Mouse (Mus musculus) gastrocnemius, postnatal 36 days (tissue): ENCODE results near the gene Mei1. TPM values are rescaled to one million over a fixed set of nuclear protein-coding genes. Genes with fewer than 3 reads are reported as not detected.

Experiments used
- DNase-seq, 2 experiments: peaks; one replicate each; pipeline ENCODE4 v3.0.0; 2022
- intact Hi-C: fragments of 180-260 bp; cut with DNase I; formaldehyde crosslinking; loops from one replicate; pipeline ENCODE4 v1.15.1; 2025
- long read RNA-seq, 2 experiments: library from polyadenylated mRNA; stranded (forward); transcript quantifications; one replicate each; pipeline ENCODE4 v2.0.0; 2021
- total RNA-seq, 2 experiments: library from RNA; stranded (reverse); gene quantifications; 2 replicates each; pipeline ENCODE4 v1.2.3; 2021

Gene Mei1
- total RNA-seq: under 1 TPM; 0.08 to 0.15 TPM
- long read RNA-seq, experiment 1: 0 reads
- long read RNA-seq, experiment 2: 0 reads

DNA sequence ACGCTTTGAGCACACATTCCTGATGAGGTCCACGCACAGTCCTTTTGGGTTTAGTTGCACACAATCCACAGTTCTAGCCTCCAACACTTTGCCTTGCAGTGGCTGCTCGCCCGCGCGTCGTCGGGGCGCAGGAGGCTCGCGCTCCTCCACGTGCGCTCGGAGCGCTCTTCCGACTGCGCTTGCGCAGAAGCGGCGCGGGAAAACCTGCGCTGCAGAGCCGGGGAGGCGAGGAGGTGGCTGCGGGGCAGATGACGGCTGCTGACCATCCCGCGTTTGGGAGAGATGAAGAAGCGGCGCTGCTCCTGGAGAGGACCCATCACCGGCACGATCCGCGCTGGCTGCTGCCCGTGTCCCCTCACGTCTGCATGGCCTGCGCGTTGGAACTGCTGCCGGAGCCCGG, at the start of gene Mei1:
Gene Mei1 (plus strand): TSS at position 99 of the 400 bp plus-strand sequence.
- intact Hi-C loops: loop anchor here (2.0 kb wide), 1 partner anchor 37 kb away; no protein-coding TSS in a partner anchor
- DNase-seq: no peak

DNA sequence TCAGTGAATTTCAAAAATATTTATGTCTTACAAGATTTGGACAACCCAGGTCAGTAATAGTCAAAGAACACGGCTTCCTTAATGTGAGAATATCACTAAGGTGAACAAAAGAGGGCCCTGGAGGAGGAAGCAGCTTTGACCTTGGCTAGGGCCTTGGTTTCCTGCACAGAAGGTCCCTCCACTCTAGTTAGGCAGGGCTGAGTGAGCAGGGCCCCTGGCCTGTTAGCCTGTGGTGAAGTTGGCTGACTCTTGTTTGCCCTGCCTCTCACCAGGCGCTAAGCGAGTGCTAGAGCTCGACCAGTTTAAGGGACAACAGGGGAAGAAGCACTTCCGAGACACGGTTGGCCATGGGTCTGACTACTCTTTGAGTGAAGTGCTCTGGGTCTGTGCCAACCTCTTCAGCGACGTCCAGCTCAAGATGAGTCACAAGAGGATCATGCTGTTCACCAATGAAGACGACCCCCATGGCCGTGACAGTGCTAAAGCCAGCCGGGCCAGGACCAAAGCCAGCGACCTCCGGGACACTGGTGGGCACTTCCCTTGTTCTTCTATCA, 47.2 kb upstream of the Mei1 start:
- DNase-seq: no peak
- intact Hi-C loops: no loop called here

DNA sequence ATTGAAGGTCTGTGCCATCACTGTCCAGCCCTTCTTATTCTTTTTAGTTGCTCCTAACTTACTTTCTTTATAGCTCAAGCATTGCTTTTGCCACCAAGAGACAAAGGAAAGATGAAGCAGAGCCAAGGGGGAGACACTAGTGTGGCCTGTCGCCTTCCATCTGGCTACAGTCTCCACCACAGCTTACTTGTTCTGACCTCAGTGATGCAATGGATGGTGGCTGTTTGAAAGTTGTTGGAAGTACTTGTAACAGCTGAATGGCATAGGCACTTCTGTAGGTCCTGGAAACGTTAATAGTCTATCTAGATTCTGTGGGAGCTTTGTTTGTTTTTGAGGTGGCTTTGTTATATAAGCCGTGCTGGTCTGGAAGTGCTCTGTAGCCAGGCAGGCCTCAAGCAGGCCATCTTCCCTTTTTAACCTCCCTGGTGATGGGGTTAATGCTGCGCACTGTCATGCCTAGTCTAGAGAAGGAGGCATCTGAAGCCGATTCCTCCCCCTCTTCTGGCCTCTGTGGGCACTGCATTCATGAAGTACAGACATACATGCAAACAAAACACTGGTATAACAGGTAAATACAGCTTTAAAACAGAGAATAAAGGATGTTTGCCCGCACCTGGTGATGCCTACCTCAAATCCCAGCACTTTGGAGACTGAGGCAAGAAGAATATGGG, 45.7 kb upstream of the Mei1 start:
- DNase-seq: no peak
- intact Hi-C loops: no loop called here

DNA sequence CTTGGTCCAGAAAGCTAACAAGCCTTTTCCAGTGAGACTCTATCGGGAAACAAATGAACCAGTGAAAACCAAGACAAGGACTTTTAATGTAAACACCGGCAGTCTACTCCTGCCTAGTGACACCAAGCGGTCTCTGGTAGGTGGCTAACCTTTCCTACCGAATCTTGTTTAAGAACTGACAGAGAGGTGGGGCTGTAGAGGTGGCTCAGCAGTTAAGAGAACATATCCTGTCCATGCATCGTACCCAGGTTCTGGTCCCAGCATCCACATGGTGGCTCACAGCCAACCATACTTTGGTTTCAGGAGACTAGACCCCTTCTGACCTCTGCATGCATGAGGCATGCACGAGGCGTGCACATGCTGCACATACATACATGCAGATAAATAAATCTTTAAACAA, 42.5 kb upstream of the Mei1 start:
- intact Hi-C loops: no loop called here

DNA sequence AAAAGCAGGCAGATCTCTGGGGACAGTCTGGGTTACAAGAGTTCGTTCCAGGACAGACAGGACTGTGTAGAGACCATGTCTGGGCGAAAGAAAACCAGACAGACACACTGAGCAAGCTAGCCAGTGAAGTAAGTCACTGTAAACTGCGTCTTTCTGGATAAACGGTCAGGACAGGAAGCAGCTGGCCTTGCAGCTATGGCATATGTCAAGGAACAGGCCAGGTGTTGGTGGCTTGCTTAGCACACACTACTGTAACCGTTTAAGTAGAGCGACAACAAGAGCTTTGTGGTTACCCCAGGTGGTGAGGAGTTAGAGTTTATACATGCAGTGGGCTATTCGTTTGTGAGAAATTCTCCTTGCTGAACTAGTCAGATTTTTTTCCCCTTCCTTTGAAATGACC, 42.1 kb upstream of the Mei1 start:
- intact Hi-C loops: no loop called here
- no peak for DNase-seq

More for the DNA sequence above, 42.5 kb upstream of the Mei1 start:
- no peak for DNase-seq

DNA sequence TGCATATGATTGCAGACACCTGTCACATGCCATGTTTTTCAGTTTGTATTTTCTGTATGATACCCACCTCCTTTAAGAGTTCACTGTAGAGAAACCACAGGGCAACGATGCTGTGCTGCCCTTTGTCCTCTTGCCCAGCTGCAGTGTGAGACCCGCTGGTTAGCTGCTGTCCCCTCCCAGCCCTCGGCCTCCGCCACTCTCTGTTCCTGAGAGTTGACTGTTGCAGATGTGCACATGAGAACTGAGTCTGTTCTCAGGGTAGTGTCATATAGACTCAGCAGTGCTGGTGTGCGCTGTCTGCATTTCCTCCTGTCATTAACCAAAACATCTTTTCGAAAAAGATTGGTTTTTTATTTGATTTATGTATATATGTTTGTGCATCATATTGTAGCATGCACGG, 37.4 kb upstream of the Mei1 start:
- intact Hi-C loops: no loop called here
- DNase-seq: no peak

DNA sequence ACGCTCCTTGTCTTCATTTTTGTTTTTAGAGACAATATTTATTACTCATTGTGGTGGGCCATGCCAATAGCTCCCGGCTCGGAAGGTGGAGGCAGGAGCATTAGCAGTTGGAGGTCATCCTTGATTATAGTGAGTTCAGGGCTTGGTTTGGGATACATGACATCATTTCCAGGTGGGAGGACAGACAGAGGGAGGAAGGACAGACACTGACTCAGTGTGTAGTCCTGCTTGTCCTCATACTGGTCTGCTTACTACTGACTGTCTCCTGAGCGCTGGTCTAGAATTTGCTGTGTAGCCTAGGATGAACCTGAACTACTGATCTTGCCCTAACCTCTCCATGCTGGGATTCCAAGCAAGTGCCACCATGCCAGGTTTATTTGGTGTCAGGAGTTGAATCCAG, 36.0 kb upstream of the Mei1 start, which contains the start of gene Desi1:
Gene Desi1 (minus strand): TSS at position 101 of the 400 bp plus-strand sequence.
- intact Hi-C loops: no loop called here

DNA sequence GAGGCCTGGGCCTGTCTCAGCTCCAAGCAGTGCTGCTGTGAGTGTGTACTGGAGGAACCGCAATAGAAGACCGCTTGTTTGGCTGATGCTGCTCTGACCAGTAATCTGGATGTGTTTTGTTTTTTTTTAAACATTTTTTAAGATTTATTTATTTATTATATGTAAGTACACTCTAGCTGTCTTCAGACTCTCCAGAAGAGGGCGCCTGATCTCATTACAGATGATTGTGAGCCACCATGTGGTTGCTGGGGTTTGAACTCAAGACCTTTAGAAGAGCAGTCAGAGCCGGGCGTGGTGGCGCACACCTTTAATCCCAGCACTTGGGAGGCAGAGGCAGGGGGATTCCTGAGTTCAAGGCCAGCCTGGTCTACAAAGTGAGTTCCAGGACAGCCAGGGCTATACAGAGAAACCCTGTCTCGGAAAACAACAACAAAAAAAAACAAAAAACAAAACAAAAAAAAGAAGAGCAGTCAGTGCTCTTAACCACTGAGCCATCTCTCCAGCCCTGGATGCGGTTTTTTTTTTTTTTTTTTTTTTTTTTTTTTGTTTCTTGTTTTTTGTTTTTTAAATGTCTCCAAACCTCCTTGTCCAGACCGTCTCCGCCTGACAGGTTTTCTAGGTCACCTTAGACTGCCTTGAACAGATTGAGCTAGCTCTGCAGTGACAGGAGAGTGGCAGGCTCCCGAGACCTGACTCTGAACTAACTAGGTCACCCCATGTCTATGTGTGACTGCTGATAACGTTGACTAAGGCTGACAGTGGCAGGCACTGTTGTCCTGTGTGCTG, 33.7 kb upstream of the Mei1 start:
- no peak for DNase-seq
- intact Hi-C loops: no loop called here

More for the DNA sequence above, 36.0 kb upstream of the Mei1 start, which contains the start of gene Desi1:
- no peak for DNase-seq

DNA sequence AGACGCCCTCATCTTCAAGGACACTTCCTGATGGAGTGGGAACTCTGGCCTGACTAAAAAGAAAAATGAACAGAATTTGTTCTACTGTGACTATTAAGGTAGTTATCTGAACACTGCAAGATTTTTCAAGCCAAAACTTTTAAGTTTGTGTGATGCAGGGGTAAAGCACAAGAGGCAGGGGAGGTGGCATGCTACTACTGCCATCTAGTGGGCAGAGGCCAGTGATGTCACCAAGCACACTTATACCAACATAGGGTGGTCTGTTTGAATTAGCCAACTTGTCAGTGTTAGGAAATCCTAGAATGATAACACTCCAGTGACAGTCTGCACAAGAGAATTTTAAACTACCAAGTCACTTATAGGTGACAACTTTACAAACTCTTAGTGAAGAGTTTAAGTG, 29.1 kb upstream of the Mei1 start:
- DNase-seq: no peak
- intact Hi-C loops: no loop called here

DNA sequence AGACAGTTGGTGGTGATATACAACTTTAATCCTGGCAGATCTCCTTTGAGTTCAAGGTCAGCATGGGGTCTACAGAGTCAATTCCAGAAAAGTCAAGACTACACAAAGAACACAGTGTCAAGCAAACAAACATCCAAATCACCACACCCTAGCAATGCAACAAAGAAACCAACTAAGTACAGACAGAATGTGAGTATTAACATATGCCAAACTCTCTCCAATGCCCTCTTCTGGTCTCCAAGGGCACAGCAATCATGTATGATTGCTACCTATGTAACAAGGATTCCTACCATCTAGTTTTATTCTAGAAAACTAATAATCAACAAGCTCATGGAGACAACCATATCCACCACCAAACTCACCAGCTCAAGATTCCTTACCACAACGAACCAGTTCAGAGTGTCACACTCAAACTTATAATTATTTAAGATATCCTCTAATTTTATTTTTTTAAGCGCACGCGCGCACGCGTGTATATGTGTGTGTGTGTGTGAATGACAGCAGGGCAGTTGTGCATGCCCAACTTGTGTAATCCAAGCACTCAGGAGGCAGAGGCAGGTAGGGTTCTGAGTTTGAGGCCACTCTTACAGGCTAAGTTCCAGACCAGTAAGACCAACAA, 25.5 kb upstream of the Mei1 start:
- intact Hi-C loops: no loop called here
- no peak for DNase-seq

DNA sequence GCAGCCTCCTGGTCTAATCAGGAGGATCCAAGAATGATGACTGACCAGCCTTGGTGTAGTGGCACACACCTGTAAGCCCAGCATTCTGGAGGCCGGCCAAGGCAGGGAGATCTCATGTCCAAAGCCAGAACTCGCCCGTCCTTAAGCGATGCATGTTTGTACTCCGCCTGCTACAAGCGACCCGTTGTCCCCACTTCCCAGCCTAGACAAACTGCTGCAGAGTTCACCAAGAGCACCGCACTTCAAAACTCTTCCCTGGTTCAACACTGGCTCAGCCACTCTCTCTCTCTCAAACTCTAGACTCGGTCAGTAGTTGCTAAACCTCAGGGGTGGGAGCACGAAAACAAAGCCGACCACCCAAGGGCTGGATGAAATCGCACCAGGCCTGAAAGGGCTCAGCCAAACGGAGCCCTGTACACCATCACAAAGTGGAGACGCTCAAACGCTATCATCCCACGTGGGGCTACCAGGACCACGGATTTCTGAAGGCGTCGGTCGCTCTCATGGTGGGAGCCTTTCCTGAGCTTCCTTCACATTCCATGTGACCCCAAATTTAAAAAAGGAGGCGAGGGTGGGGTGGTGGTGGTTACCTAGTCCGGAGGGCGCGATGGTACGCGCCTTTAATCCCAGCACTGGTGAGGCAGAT, 23.4 kb upstream of the Mei1 start:
- DNase-seq: no peak
- intact Hi-C loops: no loop called here

DNA sequence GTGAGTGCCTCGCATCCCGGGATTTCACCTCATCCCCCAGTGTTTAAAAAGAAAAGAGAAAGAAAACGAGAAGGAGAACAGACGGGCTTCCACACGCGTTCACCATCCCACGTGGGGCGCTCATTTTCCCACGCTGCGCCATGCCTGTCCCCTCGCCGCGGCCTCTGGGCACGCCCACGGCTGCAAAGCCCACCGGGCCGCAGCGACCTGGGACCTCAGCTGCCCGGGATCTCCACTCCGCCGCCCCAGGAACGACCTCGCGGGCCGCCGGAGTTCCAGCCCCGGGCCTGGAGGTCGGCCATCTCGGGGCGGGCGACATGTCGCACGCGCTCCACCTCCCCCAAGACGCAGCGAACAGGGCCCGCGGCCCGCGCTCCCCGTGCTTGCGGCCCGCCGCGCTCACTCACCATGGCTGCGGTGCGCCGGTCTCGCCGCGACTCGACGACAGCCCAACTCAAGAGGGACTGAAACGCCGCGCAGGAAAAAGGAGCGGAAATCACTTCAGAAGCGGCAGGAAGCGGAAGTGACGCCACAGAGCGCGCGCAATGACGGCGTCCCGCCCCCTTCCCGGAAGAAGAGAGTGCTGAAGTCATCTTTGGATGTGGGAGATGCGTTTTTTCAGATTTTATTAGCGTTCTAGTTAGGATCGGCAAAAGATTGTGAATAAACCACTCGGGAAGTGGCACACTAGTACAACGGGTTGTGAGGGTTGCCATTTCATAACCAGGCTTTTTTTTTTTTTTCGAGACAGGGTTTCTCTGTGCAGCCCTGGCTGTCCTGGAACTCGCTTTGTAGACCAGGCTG, 22.5 kb upstream of the Mei1 start, which contains the start of gene Snu13:
Gene Snu13 (minus strand): TSS at position 519 of the 804 bp plus-strand sequence.
- intact Hi-C loops: no loop called here
- peak; percentile 84 to 88 for DNase-seq

DNA sequence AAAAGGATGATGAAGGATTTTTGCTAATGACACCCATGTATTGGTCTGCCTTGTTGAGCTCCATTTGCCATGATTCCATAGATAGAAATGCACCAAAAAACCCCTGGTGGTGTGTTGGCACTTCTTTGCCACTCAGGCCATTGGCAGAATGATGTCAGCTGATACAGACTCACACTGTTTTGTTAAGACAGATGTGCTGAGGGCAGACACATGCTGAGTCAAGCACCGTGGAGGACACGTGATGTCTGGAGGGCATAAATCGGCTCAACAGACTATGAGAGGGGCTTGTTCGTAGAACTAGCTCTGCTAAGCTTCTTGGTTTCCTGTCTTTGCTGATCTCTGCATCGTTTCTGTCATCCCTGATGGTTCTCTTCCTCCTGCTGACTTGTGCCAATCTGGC, 17.3 kb upstream of the Mei1 start:
- DNase-seq: no peak
- intact Hi-C loops: no loop called here

DNA sequence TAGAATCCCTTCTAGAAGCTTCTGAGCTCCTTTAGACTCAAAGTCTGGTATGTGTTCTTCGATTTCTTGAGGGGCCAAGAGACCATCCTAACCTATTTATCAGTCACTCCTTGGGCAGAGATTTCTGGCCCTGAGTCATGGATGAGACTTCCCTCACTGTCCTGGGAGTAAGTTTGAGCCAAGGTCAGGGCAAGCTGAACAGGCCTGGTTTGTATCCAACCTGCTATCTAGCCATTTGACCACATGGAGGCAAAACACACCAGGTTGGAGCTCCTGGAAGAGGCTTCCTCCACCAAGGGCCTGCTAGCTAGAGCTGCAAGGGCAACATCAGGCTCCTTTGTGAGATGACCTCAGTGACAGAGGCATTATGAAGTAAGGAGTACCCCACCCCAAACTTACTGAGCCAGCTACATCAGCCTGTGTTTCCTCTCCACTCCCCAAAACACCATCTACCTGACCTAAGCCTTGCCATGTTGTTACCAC, 11.0 kb upstream of the Mei1 start, which contains the start of gene 4930407I10Rik:
Gene 4930407I10Rik (plus strand): TSS at position 433 of the 483 bp plus-strand sequence.
- intact Hi-C loops: no loop called here

DNA sequence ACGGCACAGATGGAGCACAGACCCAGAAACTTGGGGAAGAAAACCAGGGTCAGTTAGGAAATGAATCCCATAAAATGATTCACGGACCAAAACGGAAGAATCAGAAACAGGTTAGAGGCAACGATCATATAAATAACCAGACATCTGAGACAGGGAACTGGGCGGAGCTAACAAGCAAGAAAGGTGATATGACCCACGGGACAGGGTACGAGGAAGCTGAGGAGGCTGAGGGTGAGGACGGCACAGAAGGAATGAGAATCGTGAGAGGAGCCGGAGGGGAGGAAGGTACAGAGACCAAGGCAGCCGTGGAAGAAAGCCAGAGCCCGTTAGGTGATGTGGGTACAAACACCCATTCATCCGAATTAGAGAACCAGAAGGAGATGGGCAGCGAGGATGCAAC, 5.9 kb upstream of the Mei1 start:
- DNase-seq: no peak
- intact Hi-C loops: no loop called here

More for the DNA sequence above, 11.0 kb upstream of the Mei1 start, which contains the start of gene 4930407I10Rik:
- no peak for DNase-seq

DNA sequence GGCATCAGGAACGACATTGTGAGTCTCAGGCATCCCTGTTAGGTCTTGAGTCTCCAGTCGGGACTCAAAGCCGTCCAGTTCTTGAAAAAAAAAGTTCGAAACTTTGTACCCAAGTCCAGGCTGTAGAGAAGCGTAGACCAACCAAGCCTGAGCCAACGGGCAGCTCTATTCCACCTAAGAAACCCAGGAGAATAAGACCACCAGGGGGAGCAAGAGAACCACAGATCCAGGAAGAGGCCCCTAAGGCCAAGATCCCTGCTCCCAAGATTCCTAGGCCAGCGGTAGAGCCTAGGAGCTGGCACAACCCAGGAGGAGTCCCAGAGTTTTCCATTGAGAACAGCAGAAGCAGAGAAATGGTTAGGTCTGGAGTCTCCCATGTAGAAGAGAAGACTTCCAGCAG, 4.3 kb upstream of the Mei1 start:
- DNase-seq: peak in 1 of 2 experiments; percentile 70
- intact Hi-C loops: loop anchor here (1.0 kb wide), 1 partner anchor 171 kb away; no protein-coding TSS in a partner anchor

DNA sequence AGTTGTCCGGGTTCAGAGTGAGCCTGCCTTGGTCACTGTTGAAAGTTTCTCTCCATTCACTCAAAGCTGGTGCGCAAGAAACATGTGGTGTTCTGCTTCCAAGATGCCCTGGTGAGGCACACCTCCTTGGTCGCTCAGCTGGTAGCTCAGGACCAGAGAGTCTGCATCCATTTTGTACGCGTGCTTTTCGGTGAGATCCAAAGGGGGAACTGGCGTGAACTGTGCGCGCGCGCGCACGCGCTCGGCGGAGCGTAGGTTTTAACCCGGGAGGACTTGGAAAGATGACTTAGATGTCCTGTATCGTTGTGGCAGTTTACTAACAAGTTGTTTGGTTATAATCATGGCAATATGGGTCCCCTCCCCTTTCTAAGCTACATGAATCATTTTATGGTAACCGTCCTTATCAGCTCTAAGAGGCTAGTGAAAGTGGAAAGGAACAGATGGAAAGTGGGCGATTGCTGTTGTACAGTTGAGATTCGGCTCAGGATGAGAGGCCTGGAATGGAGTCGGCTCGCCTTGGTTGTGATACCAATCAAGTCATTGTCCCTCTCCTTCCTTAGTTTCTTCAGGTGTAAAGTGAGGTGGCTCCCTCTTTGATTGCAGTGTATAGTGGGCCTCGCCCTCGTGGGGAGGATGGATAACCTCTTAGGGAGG, 2.1 kb downstream of the Mei1 start:
- DNase-seq: no peak
- intact Hi-C loops: no loop called here

DNA sequence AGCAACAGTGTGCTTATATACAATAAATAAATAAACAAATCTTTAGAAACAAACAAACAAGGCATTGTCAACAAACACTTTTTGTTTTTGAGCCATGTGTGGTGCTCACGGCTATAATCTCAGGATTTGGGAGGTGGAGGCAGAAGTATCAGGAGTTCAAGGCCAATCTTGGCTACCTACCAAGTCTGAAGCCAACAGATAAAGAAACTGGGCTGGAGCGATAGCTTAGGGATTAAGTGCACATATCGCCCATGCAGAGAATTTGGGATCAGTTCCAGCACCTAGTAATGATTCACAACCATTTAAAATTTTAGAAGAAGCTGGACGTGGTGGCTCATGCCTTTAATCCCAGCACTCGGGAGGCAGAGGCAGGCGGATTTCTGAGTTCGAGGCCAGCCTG, 3.7 kb downstream of the Mei1 start:
- intact Hi-C loops: no loop called here
- DNase-seq: no peak

DNA sequence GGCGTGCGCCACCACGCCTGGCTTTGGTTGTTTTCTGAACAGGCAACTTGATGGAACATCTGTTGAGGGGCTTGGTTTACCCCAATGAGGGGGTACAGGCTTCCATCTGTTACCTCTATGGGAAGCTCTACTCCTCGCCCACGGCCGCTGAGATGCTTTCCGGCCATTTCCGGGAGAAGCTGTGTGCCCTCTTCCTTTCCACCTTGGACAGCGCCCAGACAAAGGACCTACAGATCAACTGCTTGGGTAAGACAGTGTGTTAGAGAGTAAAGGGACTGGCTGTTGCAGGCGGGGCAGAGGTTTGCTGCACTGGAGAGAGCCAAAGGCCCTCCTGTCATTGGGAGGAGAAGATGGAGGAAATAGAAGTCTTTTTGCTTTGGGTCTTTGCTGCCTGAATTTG, 10.1 kb downstream of the Mei1 start:
- intact Hi-C loops: loop anchor here (5.0 kb wide), 2 partner anchors 37 to 157 kb away; no protein-coding TSS in a partner anchor

More for the DNA sequence above, 10.1 kb downstream of the Mei1 start:
- DNase-seq: no peak
